Mouse (Mus musculus) liver, postnatal 0 days (tissue): ENCODE measurements at regions not wholly inside any gene's neighbourhood (a gene's known extent, or its start where the extent isn't known, plus 50 kb on each side); places are given as distances from the start of the nearest gene placed in this dataset.

ENCODE experiments used
- CTCF ChIP-seq: sonication (generic); IDR thresholded peaks from 2 replicates; pipeline ENCODE4 v1.5.1; 2016; ENCODE audit warnings: antibody characterized with exemption, low read depth
- EP300 ChIP-seq: IDR thresholded peaks from 2 replicates; pipeline ENCODE4 v1.6.1; 2016; ENCODE audit warnings: antibody characterized with exemption, low read depth, mild to moderate bottlenecking

GRCm38 (mm10) chr14:98708045-98708444 lies 286.1 kb downstream of the Rpl36a-ps1 start:
- TF ChIP-seq CTCF (no peak), EP300 (no peak)
